Mouse (Mus musculus) ES-E14 (cell line): ENCODE measurements around the gene Acadm. TPM values are rescaled to one million over a fixed set of nuclear protein-coding genes. Genes with fewer than 3 reads are reported as not detected.

ENCODE experiments used
- DNase-seq: peaks from one replicate; pipeline ENCODE4 v3.0.0-alpha.2; 2013; ENCODE audit warnings: low read depth, low spot score
- H3K27ac ChIP-seq: 2 replicates; pipeline ENCODE4 v1.5.1; 2012; ENCODE audit warnings: low read depth, mild to moderate bottlenecking, low read length, moderate library complexity, mixed read lengths; ENCODE audit not compliant: poor library complexity, insufficient read depth, severe bottlenecking
- H3K36me3 ChIP-seq: 2 replicates; pipeline ENCODE4 v1.6.1; 2012; ENCODE audit warnings: mild to moderate bottlenecking, low read length, moderate library complexity, mixed read lengths; ENCODE audit not compliant: control insufficient read depth, poor library complexity, insufficient read depth, severe bottlenecking
- H3K4me1 ChIP-seq, 2 experiments: fragments of 150-350 bp in 1 of 2; sonication (generic) in 1 of 2; 2 replicates each; pipeline ENCODE4 v1.6.1; 2012; ENCODE audit warnings: low read length in 2 of 2, mild to moderate bottlenecking in 1 of 2, mixed read lengths in 1 of 2; ENCODE audit not compliant: control insufficient read depth in 2 of 2, insufficient read depth in 2 of 2, poor library complexity in 1 of 2
- H3K4me3 ChIP-seq, 2 experiments: fragments of 150-350 bp in 1 of 2; sonication (generic) in 1 of 2; 2 replicates each; pipeline ENCODE4 v1.5.1; 2012; ENCODE audit warnings: low read length in 2 of 2, low read depth in 1 of 2, mild to moderate bottlenecking in 1 of 2, mixed read lengths in 1 of 2; ENCODE audit not compliant: insufficient read depth in 1 of 2, poor library complexity in 1 of 2, severe bottlenecking in 1 of 2
- H3K9ac ChIP-seq: 2 replicates; pipeline ENCODE4 v1.6.1; 2012; ENCODE audit warnings: low read depth, mild to moderate bottlenecking, low read length, mixed read lengths; ENCODE audit not compliant: poor library complexity, insufficient read depth, severe bottlenecking
- H3K9me3 ChIP-seq: fragments of 150-350 bp; sonication (generic); 2 replicates; pipeline ENCODE4 v1.6.1; 2012; ENCODE audit warnings: low read depth, mild to moderate bottlenecking, low read length; ENCODE audit not compliant: control insufficient read depth, insufficient read depth
- CHD2 ChIP-seq: IDR thresholded peaks from 2 replicates; pipeline ENCODE4 v1.6.1; 2014; ENCODE audit warnings: mild to moderate bottlenecking, low read depth, low read length, inconsistent platforms
- HCFC1 ChIP-seq: IDR thresholded peaks from 2 replicates; pipeline ENCODE4 v1.6.1; 2012; ENCODE audit warnings: low read length, inconsistent platforms, borderline replicate concordance; ENCODE audit not compliant: insufficient read depth
- MAFK ChIP-seq: IDR thresholded peaks from 2 replicates; pipeline ENCODE4 v1.6.1; 2014; ENCODE audit warnings: mild to moderate bottlenecking, low read depth, low read length, inconsistent platforms; ENCODE audit not compliant: insufficient read depth
- ZC3H11A ChIP-seq: IDR thresholded peaks from 2 replicates; pipeline ENCODE4 v1.6.1; 2012; ENCODE audit warnings: low read depth, mild to moderate bottlenecking, inconsistent platforms, low read length, borderline replicate concordance
- ZNF384 ChIP-seq: IDR thresholded peaks from 2 replicates; pipeline ENCODE4 v1.6.1; 2012; ENCODE audit warnings: low read depth, low read length, inconsistent platforms
- in situ Hi-C, 2 experiments: fragments of 600-800 bp; cut with MboI; formaldehyde crosslinking; loops; one replicate each; pipeline ENCODE4 v1.15.1; 2025; ENCODE audit warnings: low sequenced_read_pairs in 2 of 2, inconsistent platforms in 1 of 2; ENCODE audit not compliant: unreplicated experiment in 2 of 2
- total RNA-seq: library from RNA; depleted of rRNA; stranded (reverse); fragments of 300-350 nt; gene quantifications from 2 replicates; pipeline ENCODE4 v1.2.3, GENCODE M21; 2012

Gene Acadm
- total RNA-seq, 1 experiment = 101 TPM

GRCm38 (mm10) chr3:153912546-153913509 is 31.6 kb downstream of the Acadm start, which contains the start of gene Rabggtb:
TSS of gene Rabggtb (minus strand) at chr3:153913009.
- Histone ChIP-seq H3K36me3 (peaks cover 38% of the 10 kb centered on the region), H3K9me3 (no peaks in the 10 kb centered on the region), H3K27ac (peak within 1 kb of the TSS; percentile 88), H3K9ac (peak within 1 kb of the TSS; percentile 99), H3K4me3 (peak within 1 kb of the TSS; percentile 81 to 97), H3K4me1 (peaks cover 2 to 5% of the 10 kb centered on the region in 2 experiments; a peak in 2 of 4 replicates)
- in situ Hi-C loops = no loop called here
- peak; percentile 78 for DNase-seq
- TF ChIP-seq HCFC1 (peak; percentile 70; the same call in 1 of the 2 replicates), ZC3H11A (no peak), MAFK (no peak), CHD2 (no peak)

- Histone ChIP-seq H3K9me3 (no peaks in the 10 kb centered on the region), H3K27ac (peak overlapping the region; percentile 88), H3K4me3 (peak overlapping the region; percentile 81 to 97), H3K9ac (peak overlapping the region; percentile 99), H3K4me1 (peaks cover 0 to 4% of the 10 kb centered on the region in 2 experiments; a peak in 2 of 4 replicates), H3K36me3 (peaks cover 40% of the 10 kb centered on the region)
- DNase-seq = no peak
- TF ChIP-seq HCFC1 = no peak
- TF ChIP-seq ZC3H11A = no peak
- TF ChIP-seq ZNF384 = no peak
- no peak for TF ChIP-seq CHD2
- in situ Hi-C loops = no loop called here
These were observed 32.5 kb downstream of the Acadm start for GRCm38 (mm10) chr3:153911882-153912440.

GRCm38 (mm10) chr3:153911197-153911881 is 33.1 kb downstream of the Acadm start:
- Histone ChIP-seq H3K4me1 (0 out of 4 replicates have a peak, but pooled peaks cover 0 to 2% of the 10 kb centered on the region in 2 experiments), H3K9me3 (no peaks in the 10 kb centered on the region), H3K27ac (peak overlapping the region; percentile 88; the same call in 1 of the 2 replicates), H3K36me3 (peaks cover 42% of the 10 kb centered on the region), H3K4me3 (peak overlapping the region; percentile 81 to 97), H3K9ac (peak overlapping the region; percentile 99)
- in situ Hi-C loops = no loop called here
- DNase-seq = no peak
- TF ChIP-seq ZNF384 = no peak

DNA sequence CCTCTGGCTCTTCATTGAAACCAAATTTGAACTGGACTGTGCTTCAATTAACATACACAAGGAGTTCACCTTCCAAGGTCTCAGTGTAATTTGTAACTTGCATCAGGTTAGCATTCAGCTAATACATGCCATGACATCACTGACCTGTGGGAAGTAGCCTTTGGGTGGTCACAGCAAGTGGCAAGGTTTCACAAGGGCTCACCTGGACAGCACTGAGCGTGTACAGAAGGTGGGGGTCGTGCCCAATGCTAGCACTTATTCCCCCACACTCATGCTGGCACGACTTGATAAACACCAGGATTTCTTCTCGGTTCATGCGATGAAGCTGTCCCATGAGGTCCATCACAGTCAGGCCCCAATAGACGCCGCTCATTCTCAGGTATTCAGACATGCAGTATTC is 33.9 kb downstream of the Acadm start:
- Histone ChIP-seq H3K4me3 (peak overlapping the region; percentile 81 to 97), H3K9me3 (no peaks in the 10 kb centered on the region), H3K36me3 (peaks cover 43% of the 10 kb centered on the region), H3K4me1 (0 out of 4 replicates have a peak, but pooled peaks cover 0 to 2% of the 10 kb centered on the region in 2 experiments), H3K27ac (peak overlapping the region; percentile 88), H3K9ac (peak overlapping the region; percentile 99)
- in situ Hi-C loops = no loop called here
- TF ChIP-seq MAFK (no peak), CHD2 (no peak), ZNF384 (no peak), ZC3H11A (no peak), HCFC1 (no peak)
- DNase-seq = peak; percentile 12
